Mouse (Mus musculus): ENCODE data around the gene Wdr20. TPM values are rescaled to one million over a fixed set of nuclear protein-coding genes. Genes with fewer than 3 reads are reported as not detected.
A peak's percentile ranks its signal among the peaks of the same experiment; 100 is the strongest.

Gene Wdr20
- total and polyA plus RNA-seq, 3 experiments = 17.9 to 26.2 (median 22.8) TPM

DNA sequence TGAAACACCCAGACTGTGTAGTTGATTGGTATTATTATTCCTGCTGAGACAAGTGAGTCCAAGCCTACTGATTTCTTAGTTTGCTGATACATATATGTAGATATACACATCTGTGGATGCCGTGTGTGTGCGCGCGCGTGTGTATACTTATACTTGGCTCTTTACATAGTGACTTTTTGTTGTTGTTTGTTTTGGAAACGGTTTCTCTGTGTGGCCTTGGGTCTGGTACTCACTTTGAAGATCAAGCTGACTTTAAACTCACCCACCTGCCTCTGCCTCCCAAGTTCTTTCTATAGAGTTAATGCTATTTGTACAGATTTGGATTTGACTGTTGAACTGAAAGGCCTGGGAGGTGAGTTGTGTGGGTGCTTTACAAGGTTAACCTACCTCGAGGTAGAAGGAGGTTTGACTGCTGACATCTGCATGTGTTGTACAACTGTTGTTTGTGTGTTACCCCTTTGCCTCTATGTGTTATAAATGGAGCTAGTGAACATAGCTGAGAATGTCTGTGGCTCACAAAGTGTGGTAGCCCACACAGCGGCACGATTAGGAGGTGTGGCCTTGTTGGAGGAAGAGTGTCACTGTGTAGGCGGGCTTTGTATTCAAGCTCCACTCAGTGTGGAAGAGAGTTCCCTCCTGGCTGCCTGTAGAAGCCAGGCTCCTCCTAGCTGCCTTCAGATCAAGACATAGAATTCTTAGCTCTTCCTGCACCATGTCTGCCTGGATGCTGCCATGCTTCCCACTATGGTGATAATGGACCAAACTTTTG lies 32.9 kb downstream of the Wdr20 start:
- in situ Hi-C loops (cut with MboI; ENCODE audit: low pct_ligation_motif_present, low pct_unique_long_range_greater_than_20kb, low sequenced_read_pairs) = no loop called here
- dilution Hi-C loops (cut with MboI; ENCODE audit: extremely low pct_ligation_motif_present, extremely low pct_unique_long_range_greater_than_20kb, low sequenced_read_pairs) = no loop called here
- peaks cover 3% of the 10 kb centered on the region; the same call in 1 of the 2 replicates for H3K79me2 ChIP-seq (replicated peaks; ENCODE audit: control insufficient read depth, extremely low read depth, insufficient read depth, poor library complexity, severe bottlenecking)
- DNase-seq (ENCODE audit: extremely low read depth) = peak; percentile 32
- peaks cover 4 to 30% of the 10 kb centered on the region in 2 experiments for H3K4me1 ChIP-seq (ENCODE audit: control insufficient read depth in 1 of 2, insufficient read depth in 2 of 2)
- H3K9ac ChIP-seq (ENCODE audit: insufficient read depth, low read depth) = no peak overlapping the region
- no peak overlapping the region for H3K27ac ChIP-seq (ENCODE audit: insufficient read depth, low read depth)
- H3K9me3 ChIP-seq (replicated peaks; ENCODE audit: low read length) = no peaks in the 10 kb centered on the region
- no peak overlapping the region for H3K4me2 ChIP-seq (ENCODE audit: insufficient read depth, low read depth, poor library complexity, severe bottlenecking)
- H3K4me3 ChIP-seq (replicated peaks in 1 of 3; ENCODE audit: low read depth in 2 of 3, low read length in 2 of 3, poor library complexity in 1 of 3) = no peak overlapping the region
- no peaks in the 10 kb centered on the region for H3K27me3 ChIP-seq (replicated peaks)
- TF ChIP-seq NELFE (IDR thresholded peaks at IDR 0.05; ENCODE audit: low read depth, low read length) = no peak
- no peak for TF ChIP-seq SIN3A (IDR thresholded peaks at IDR 0.05; ENCODE audit: low read length)
- no peak for TF ChIP-seq NRF1 (IDR thresholded peaks at IDR 0.05; ENCODE audit: low read depth, low read length)
- no peak for TF ChIP-seq SMC3 (IDR thresholded peaks at IDR 0.05; ENCODE audit: low read depth, low read length)
- no peak for TF ChIP-seq MYC (IDR thresholded peaks at IDR 0.05; ENCODE audit: low read depth, low read length)
- no peak for TF ChIP-seq POLR2AphosphoS2 (IDR thresholded peaks at IDR 0.05; ENCODE audit: low read depth, low read length)
- TF ChIP-seq KAT2A (IDR thresholded peaks at IDR 0.05; ENCODE audit: insufficient replicate concordance, low read length) = no peak
- no peak for TF ChIP-seq USF2 (conservative IDR thresholded peaks at IDR 0.05; ENCODE audit: low read depth, low read length)
- TF ChIP-seq UBTF (IDR thresholded peaks at IDR 0.05; ENCODE audit: low read depth, low read length) = no peak
- TF ChIP-seq ZNF384 (IDR thresholded peaks at IDR 0.05; ENCODE audit: low read depth, low read length) = no peak
- TF ChIP-seq MAZ (IDR thresholded peaks at IDR 0.05; ENCODE audit: low read depth, low read length) = no peak
- no peak for TF ChIP-seq CHD1 (IDR thresholded peaks at IDR 0.05; ENCODE audit: low read depth, low read length)
- TF ChIP-seq RCOR1 (conservative IDR thresholded peaks at IDR 0.05; ENCODE audit: low read depth, low read length) = no peak
- no peak for TF ChIP-seq ZKSCAN1 (IDR thresholded peaks at IDR 0.05; ENCODE audit: borderline replicate concordance, low read depth, low read length)
- no peak for TF ChIP-seq MEF2A (IDR thresholded peaks at IDR 0.05; ENCODE audit: borderline replicate concordance, low read depth, low read length)
- H3K36me3 ChIP-seq (replicated peaks in 1 of 2; ENCODE audit: control insufficient read depth in 1 of 2, insufficient read depth in 1 of 2, low read length in 1 of 2) = peaks cover 0 to 29% of the 10 kb centered on the region in 2 experiments

DNA sequence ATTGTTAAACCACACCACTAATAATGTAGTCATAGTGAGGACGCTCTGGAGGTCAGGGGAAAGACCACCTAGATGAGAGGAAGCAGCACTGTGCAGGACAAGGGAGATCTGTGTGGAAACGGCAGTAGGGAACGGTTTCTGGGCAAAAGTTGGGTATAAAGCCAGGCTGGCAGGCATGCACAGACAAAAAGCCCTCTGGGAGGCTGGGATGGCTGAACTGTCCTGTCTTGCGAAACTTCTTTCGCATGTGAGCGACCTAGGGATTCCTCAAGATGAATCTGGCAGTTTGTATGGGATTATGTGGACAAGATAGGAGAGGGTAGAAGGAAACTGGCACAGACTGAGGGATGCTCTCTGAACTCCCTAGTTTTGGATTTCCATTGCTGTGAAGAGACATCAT lies 34.2 kb downstream of the Wdr20 start:
- DNase-seq (ENCODE audit: extremely low read depth) = no peak
- no peaks in the 10 kb centered on the region for H3K27me3 ChIP-seq (replicated peaks)
- peaks cover 0 to 25% of the 10 kb centered on the region in 2 experiments for H3K36me3 ChIP-seq (replicated peaks in 1 of 2; ENCODE audit: control insufficient read depth in 1 of 2, insufficient read depth in 1 of 2, low read length in 1 of 2)
- H3K9me3 ChIP-seq (replicated peaks; ENCODE audit: low read length) = no peaks in the 10 kb centered on the region
- TF ChIP-seq ZNF384 (IDR thresholded peaks at IDR 0.05; ENCODE audit: low read depth, low read length) = no peak
- no peak for TF ChIP-seq BHLHE40 (IDR thresholded peaks at IDR 0.05; ENCODE audit: low read depth, low read length)
- TF ChIP-seq IRF4 (IDR thresholded peaks at IDR 0.05; ENCODE audit: low read depth, low read length) = no peak
- no peak for TF ChIP-seq GABPA (IDR thresholded peaks at IDR 0.05; ENCODE audit: insufficient replicate concordance, low read depth, low read length)
- TF ChIP-seq CHD1 (IDR thresholded peaks at IDR 0.05; ENCODE audit: low read depth, low read length) = no peak
- no peak for TF ChIP-seq MAZ (IDR thresholded peaks at IDR 0.05; ENCODE audit: low read depth, low read length)
- no peak for TF ChIP-seq ZKSCAN1 (IDR thresholded peaks at IDR 0.05; ENCODE audit: borderline replicate concordance, low read depth, low read length)
- no peak for TF ChIP-seq RCOR1 (conservative IDR thresholded peaks at IDR 0.05; ENCODE audit: low read depth, low read length)
- TF ChIP-seq CTCF (conservative IDR thresholded peaks at IDR 0.05 in 1 of 2, IDR thresholded peaks at IDR 0.05 in 1 of 2; ENCODE audit: low read depth in 2 of 2, low read length in 2 of 2) = no peak
- no peak for TF ChIP-seq KAT2A (IDR thresholded peaks at IDR 0.05; ENCODE audit: insufficient replicate concordance, low read length)
- TF ChIP-seq ETS1 (conservative IDR thresholded peaks at IDR 0.05; ENCODE audit: low read depth, low read length) = no peak
- no peak overlapping the region for H3K9ac ChIP-seq (ENCODE audit: insufficient read depth, low read depth)
- no peak overlapping the region for H3K4me3 ChIP-seq (replicated peaks in 1 of 3; ENCODE audit: low read depth in 2 of 3, low read length in 2 of 3, poor library complexity in 1 of 3)
- dilution Hi-C loops (cut with MboI; ENCODE audit: extremely low pct_ligation_motif_present, extremely low pct_unique_long_range_greater_than_20kb, low sequenced_read_pairs) = no loop called here
- no peak overlapping the region for H3K4me2 ChIP-seq (ENCODE audit: insufficient read depth, low read depth, poor library complexity, severe bottlenecking)
- no peak overlapping the region for H3K27ac ChIP-seq (ENCODE audit: insufficient read depth, low read depth)
- peaks cover 3% of the 10 kb centered on the region; the same call in 1 of the 2 replicates for H3K79me2 ChIP-seq (replicated peaks; ENCODE audit: control insufficient read depth, extremely low read depth, insufficient read depth, poor library complexity, severe bottlenecking)
- in situ Hi-C loops (cut with MboI; ENCODE audit: low pct_ligation_motif_present, low pct_unique_long_range_greater_than_20kb, low sequenced_read_pairs) = no loop called here
- H3K4me1 ChIP-seq (ENCODE audit: control insufficient read depth in 1 of 2, insufficient read depth in 2 of 2) = peaks cover 12 to 37% of the 10 kb centered on the region in 2 experiments

Measured in CH12.LX (cell line).